Mouse (Mus musculus) inflammation-experienced regulatory T-cells, adult 6 months (primary cell): ENCODE measurements around the gene Bicra. TPM values are rescaled to one million over a fixed set of nuclear protein-coding genes. Genes with fewer than 3 reads are reported as not detected.

ENCODE experiments used
- ATAC-seq: one replicate; pipeline ENCODE4 v1.8.0; 2017
- polyA plus RNA-seq, 3 experiments: library from polyadenylated mRNA; unstranded; fragments of 100-300 nt; shearing (Covaris generic); gene quantifications; one replicate each; pipeline ENCODE4 v1.2.1; 2017

Bicra gene
- polyA plus RNA-seq, 3 experiments from 2014 or later = 2.7 to 4.4 (median 4.2) TPM

DNA sequence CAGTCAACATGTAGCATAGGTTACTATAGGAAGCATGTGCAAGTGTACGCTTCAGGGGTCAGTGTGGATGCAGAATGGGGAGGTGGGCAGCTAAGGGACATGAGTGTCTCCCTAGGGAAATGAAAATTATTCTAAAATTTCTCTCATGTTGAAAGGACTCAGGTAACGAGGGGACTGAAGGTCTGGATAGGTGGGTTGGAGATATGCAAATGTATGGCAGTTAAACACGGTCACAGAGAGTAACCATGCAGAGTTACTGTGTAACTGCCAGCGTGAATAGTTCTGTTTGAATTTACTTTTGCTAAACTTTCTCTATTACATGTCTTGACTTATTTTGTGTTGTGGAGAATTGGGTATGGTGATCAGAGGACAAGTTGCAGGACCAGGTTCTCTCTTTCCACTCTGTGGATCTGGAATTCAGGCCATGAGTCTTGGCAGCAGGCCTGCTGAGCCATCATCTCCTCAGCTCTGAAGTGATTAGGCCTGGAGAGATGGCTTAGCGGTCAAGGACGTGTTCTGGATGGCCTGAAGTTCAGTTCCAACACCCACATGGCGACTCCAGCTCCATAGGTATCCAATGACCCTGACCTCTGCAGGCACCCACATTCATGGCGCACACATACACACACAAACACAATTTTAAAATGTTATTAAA lies 33.1 kb downstream of the Bicra start:
- no peak for ATAC-seq

GRCm38 (mm10) chr7:16013722-16014275 lies 33.9 kb downstream of the Bicra start:
- no peak for ATAC-seq

DNA sequence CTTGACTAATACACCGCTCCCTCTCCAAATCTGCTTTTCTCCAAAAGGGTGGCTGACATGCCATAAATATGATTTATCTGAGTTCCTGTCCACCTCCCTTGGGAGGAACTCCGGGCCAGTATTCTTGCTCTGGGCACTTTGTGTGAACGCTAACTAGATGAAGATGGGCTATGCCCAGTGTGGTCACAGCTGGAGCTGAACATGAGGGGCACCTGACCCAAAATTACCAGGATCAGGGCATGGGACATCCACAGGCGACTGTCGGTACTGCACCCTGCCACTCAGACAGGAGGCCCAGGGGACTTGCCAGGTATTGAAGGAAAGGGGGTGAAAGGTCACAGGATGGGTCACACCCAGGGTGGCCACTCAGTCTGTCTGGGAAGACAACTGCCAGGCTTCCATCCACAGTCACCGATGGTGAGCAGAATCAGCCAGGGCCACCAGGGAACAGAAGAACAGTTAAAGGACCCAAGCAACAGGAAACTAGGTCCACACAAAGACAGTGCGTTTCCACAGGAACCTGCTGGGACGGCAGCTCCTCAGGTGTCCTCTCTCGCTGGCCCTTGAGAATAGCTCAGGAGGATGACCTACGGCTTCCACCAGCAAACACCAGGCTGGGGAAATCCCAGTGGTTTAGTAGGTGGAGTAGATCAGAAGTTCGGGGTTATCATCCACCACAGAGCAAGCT lies 35.0 kb downstream of the Bicra start:
- ATAC-seq = peak; percentile 52

DNA sequence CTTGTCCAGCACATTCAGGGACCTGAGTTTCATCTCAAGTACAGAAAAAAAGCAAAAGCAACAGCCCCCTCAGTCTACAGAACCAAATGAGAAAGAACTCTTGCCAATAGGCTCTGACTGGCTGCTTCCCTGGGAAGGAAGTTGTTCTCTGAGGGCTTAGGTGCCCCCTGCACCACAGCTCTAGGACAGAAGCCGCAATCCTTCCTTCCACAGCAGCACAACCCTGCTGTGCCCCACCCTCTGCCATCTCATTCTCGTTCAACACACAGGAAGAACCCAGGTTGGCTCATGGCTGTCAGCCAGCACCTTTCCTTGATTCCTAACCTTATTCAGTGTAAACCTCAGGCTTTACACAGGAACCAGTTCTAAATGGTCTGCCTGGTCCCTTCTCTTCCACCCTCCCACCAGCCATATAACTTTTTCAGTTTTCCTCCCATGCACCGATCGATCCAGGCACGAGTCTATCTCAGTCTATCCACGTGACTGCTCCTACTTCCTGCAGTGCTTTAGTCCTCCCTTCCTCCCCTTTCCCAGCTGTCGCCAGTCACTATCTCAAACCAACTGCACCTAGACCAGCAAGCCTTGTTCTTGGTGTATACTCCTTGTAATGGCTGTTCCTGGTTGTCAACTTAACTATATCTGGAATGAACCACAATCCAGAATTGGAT lies 36.2 kb downstream of the Bicra start:
- ATAC-seq = no peak

DNA sequence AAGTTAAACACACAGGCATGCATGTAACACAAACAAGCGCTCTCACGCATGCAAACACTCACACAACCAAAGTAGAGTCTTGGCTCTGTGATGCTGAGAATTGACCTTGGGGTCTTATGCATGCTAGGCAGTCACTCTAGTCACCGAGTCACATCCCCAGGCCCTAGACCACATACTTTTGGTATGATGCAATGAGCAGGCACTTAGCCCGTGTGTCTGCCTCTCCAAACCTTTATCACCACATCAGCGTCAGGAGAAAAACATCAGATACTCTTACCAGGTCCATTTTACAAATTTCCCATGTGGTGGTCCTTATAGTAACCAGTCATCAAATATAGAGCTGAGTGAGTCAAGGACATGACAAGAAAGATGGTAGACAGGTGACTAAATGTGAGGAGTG lies 37.1 kb downstream of the Bicra start:
- no peak for ATAC-seq

DNA sequence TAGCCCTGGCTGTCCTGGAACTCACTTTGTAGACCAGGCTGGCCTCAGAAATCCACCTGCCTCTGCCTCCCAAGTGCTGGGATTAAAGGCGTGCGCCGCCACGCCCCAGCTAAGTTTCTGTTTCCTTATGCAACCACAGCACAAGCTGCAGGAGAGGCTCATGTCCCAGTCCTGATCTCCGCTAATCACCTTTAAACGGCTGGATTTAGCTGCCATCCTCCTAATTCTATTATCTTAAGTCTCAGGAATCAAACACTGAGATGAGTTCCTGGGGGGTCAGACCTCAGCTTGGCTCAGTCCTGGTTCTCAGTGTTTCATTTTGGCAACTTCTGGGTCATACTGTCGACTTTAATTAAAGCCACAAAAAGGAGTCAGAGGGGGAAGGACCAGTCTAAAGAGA lies 38.1 kb downstream of the Bicra start:
- no peak for ATAC-seq

DNA sequence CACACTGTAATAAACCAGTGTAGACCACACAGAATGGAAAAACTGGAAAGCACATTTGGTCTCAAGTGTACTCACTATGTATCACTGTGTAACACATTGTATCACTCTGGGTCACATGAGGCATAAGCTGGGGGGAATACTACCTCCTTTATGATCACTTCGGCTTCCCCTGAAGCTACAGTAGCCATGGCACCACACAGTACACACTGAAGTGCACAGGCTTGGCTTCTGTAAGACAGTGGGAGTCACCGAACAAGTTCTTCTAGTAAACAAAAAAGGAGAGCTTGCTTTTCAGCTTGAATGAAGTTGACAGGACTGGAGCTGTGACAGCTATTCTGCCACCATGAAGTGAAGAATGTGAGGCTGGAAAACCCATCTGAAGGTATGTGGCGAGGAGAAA lies 42.7 kb downstream of the Bicra start:
- no peak for ATAC-seq

GRCm38 (mm10) chr7:16004177-16004856 lies 43.4 kb downstream of the Bicra start:
- no peak for ATAC-seq

DNA sequence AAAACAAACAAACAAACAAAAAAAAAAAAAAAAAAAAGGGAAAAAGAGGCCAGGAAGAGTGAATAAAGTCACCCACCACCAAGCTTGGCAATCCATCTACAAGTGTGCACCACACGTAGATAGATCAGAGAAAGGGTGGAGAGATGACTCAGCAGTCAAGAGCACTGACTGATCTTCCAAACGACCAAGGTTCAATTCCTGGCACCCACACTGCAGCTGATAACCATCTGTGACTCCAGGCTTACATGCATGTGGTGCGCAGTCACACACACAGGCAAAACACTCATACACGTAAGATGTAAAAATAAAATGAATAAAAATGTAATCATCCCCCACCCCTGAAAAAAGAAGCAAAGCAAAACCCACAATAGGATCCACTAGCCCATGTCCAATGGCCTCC lies 44.7 kb downstream of the Bicra start:
- ATAC-seq = no peak

GRCm38 (mm10) chr7:16002171-16002570 lies 45.5 kb downstream of the Bicra start:
- no peak for ATAC-seq

DNA sequence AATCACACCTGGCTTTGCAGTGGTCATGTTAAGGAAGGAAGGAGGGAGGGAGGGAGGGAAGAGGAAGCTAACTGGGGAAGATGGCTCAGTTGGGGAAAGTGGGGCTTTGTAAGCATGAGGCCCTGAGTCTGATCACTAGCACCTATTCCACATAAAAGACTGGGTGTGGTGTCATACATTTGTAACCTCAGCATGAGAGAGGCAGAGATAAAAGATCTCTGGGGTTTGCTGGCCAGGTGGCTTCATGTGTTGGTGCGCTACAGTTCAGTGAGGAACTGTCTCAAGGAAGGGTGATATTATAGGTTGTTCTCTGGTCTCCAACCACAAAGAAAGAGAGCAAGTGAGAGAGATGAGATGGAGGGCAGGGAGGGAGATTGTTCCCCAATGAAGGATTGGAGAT lies 46.0 kb downstream of the Bicra start:
- ATAC-seq = peak; percentile 64

GRCm38 (mm10) chr7:15993789-15994188 lies 53.9 kb downstream of the Bicra start:
- no peak for ATAC-seq

DNA sequence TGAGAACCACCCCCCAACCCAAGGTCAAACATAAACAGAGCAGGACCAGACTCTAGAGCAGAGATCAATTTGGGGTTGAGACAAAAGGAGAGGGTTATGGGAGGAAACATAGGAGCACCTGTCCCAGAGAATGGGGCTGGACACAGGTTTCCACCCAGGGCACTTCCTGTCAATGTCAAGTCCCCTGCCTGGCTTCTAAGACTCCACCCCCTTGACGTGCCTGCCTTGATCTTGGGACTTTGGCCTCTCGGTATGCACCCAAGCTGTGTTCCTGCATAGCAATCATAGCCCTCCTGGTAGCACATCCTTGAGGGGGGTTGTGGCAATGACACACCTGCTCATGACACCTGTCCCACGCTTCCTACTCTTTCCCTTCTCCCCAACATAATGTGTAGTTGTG lies 54.6 kb downstream of the Bicra start:
- no peak for ATAC-seq

DNA sequence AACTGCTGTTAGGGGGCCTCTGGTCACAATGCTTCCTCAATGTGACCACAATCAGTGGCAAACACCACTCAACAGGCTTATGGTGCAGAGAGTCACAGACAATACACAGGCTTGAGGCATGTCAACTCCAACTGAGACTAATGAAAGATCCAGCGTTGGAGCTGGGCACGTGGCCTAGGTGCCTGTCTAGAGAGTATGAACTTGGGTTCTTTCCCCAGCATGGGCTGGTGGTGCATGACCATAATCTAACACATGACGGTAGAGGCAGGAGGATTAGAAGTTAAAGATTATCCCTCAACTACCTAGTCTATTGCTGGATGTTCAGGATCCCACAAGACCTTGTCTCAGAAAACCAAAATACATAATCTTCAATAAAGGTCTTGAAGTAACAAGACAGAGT lies 56.0 kb downstream of the Bicra start:
- no peak for ATAC-seq

DNA sequence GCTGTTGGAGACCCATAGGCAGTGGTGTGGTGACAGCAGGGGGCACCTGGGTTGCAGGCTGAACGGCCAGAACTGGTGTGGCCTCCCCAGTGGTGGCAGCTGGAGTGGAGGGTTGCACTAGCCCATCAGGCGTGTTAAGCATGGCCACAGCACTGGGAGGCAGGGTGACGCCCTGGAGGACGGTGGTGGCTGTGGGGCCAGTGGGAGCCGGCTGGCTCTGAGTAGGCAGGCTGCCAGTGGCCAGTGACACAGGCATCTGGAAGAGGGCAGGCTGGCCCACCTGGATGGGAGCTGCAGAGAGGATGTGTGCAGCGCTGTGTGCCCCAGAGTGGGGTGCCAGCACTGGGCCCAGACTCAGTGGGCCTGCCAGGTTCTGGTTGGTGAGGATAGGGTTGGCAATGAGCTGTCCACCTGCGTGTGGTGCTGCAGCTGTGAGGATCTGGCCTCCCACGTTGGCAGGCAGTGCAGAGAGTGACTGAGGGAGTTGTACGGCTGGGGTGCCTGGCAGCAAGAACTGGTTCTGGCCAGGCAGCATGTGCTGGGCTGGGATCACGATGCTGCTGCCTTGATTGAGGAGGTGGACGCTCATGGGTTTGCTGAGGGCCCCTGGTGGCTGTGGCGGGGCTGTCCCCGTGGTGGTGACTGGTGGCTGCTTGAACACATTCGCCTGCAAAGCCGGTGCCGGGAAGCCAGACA lies 59.9 kb downstream of the Bicra start:
- no peak for ATAC-seq

DNA sequence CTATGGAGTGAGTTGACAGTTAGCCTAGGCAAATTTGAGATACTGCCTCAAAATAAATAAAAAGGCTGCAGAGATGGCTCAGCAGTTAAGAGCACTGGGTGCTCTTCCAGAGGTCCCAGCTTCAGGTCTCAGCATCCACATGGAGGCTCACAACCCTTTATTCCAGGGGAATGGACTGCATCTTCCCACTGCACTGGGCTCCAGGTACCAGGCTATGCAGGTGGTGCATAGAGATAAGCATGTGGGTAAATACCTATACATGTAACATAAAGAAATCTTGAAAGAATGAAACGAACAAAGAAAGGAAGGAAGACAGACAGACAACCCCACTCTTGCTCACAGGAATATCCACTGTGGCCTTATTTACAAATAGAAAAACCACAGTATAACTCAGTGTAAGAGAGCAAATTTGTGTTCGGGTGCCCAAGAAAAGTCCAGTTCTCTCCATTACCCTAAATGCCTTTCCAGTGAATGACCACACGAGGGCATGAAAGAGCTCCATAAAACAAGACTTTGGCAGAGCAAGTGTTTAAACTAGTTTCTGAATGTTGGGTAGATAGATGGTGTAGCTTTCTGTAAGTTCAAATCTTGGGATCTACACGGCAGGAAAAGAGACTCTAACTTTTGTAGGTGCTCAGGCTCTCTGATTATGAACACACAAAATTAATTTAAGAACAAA lies 64.9 kb downstream of the Bicra start:
- peak; percentile 79 for ATAC-seq

GRCm38 (mm10) chr7:15981538-15981937 lies 66.2 kb downstream of the Bicra start:
- ATAC-seq = no peak

DNA sequence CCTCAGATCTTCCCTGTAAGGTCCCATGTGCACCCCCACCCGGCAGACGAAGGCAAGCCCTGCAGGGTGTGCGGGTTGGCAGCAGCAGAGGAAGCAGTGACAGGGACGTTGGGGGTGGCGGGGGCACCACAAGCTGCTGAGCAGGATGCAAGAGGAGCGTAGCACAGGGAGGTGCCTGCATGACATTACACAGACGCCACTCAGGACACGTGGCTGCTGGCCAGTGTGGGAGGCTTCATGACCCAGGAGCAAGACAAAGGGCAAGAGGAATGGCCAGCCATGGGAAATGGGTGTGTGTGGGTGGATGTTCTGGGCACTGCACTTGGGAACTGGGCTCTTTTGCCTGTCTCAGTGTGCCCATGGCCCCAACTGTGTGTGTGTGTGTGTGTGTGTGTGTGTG lies 67.5 kb downstream of the Bicra start:
- ATAC-seq = no peak

- peak; percentile 58 for ATAC-seq
These were observed 71.8 kb downstream of the Bicra start for GRCm38 (mm10) chr7:15975904-15976303.

GRCm38 (mm10) chr7:15975451-15975850 lies 72.3 kb downstream of the Bicra start:
- ATAC-seq = no peak

DNA sequence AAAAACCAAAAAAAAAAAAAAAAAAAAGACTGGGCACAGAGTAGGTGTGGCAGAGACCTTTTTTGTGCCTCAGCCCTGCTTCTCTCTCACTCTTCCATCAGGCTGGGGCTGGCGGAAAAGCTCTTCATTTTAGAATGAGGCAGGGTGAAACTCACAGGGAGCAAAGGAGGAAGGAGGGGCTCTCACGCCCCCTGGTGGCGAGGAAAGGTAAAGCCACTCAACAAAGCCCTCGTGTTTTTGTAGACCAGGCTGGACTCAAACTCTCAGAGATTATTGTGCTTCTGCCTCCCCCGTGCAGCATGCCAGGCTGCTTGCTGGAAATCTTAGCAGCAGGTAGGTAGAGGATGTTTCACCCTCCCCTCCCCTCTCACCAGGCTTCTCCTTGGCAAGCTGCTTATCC lies 73.0 kb downstream of the Bicra start:
- ATAC-seq = peak; percentile 64

- ATAC-seq = no peak
These were observed 75.5 kb downstream of the Bicra start for GRCm38 (mm10) chr7:15972247-15972646.
